Mouse (Mus musculus): ENCODE measurements around the gene Slc7a8. TPM values are rescaled to one million over a fixed set of nuclear protein-coding genes. Genes with fewer than 3 reads are reported as not detected.
"Not testable (repeated sequence)": the region's sequence is repeated elsewhere in the genome, so short reads cannot be mapped to it uniquely, and the experiment has no call there.

Slc7a8 gene
- polyA plus RNA-seq, 1 experiment from 2014 or later, result 5.0 TPM

DNA sequence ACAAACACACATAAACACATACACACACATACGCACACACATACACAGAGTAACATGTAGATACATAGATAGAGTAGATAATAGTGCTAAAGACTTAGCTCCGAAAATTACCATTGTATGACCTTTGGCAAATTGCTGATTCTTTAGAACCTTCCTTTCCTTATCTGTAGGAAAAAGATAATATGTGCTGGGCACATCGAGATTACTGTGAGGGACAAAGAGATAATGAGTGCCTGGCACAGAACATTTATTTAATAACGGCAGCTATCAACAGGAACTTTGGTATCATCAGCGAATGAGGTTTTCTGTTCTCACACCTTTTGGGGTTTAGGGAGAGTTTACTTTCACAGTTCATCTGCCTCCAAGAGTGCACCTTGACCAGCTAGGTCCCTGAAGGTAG is 5.0 kb downstream of the Slc7a8 start:
- no peak for ATAC-seq (ENCODE audit: insufficient number of reproducible peaks, low FRiP score, low TSS enrichment, low read depth)
- Histone ChIP-seq H3K4me3 (no peak overlapping the region), H3K4me2 (no peak overlapping the region), H3K36me3 (no peaks in the 10 kb centered on the region), H3K27ac (no peak overlapping the region), H3K4me1 (peaks cover 12% of the 10 kb centered on the region), H3K9ac (no peak overlapping the region), H3K9me3 (no peaks in the 10 kb centered on the region), H3K27me3 (peaks cover 18% of the 10 kb centered on the region)
- 89% methylated on average over 5 of the region's 5 CpGs for WGBS

DNA sequence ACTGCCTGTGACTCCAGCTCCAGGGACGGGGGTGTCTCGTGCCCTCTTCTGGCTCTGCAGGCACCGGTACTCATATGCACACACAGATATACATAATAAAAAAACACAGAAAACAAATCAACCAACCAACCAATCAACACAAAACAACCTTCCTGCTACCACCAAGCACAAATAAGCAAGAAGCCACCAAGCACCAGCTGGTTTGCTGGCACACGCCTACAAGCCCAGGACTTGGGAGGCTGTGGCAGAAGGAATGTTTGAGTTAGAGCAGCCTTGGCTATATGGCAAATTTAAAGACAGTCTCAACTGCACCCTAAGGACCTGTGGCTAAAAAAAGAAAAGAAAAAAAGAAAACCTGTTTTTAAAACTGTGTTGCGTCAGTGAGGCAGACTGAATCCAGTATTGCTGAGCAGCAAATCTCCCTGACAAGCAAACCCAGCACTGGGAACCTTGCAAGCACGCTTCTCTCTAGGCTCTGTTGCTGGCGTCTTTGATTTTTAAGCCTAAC is 6.2 kb downstream of the Slc7a8 start:
- H3K9ac ChIP-seq, result no peak overlapping the region
- no peak overlapping the region for H3K4me2 ChIP-seq
- ATAC-seq (ENCODE audit: insufficient number of reproducible peaks, low FRiP score, low TSS enrichment, low read depth), result no peak
- H3K4me1 ChIP-seq, result 0 out of 2 replicates have a peak, but pooled peaks cover 2% of the 10 kb centered on the region
- H3K27ac ChIP-seq, result no peak overlapping the region
- H3K9me3 ChIP-seq, result no peaks in the 10 kb centered on the region
- WGBS, result 75% methylated on average over 7 of the region's 7 CpGs
- no peaks in the 10 kb centered on the region for H3K36me3 ChIP-seq
- H3K27me3 ChIP-seq, result peaks cover 9% of the 10 kb centered on the region
- no peak overlapping the region for H3K4me3 ChIP-seq

DNA sequence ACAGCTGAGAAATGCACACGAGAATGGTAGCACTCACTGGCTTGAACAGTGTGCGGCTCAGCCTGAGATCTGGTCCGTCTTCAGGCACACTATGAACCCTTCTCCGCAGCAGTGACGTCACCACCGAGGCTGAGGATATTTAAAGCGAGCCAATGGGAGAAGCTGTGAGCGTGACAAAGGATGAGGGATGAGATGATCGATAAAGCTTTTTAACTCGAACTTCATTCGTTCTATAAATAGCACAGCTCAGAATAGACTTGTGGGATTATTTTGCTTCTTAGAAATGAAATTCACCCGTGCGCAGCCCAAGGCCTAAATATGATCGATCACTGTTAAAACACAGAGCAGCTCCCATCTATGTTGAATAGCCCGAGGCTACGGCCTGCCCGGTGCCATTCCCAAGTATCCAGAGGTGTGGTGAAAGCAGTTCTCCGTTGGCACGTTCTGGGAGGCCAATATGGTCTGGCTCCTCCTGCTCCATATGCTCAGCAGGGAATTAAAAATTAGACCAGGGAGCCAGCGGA is 9.4 kb downstream of the Slc7a8 start:
- no peak for ATAC-seq (ENCODE audit: insufficient number of reproducible peaks, low FRiP score, low TSS enrichment, low read depth)
- H3K9ac ChIP-seq, result no peak overlapping the region
- H3K4me1 ChIP-seq, result no peaks in the 10 kb centered on the region
- no peaks in the 10 kb centered on the region for H3K27me3 ChIP-seq
- no peaks in the 10 kb centered on the region for H3K36me3 ChIP-seq
- H3K9me3 ChIP-seq, result no peaks in the 10 kb centered on the region
- no peak overlapping the region for H3K4me2 ChIP-seq
- WGBS, result 77% methylated on average over 20 of the region's 20 CpGs
- H3K27ac ChIP-seq, result no peak overlapping the region
- H3K4me3 ChIP-seq, result no peak overlapping the region

DNA sequence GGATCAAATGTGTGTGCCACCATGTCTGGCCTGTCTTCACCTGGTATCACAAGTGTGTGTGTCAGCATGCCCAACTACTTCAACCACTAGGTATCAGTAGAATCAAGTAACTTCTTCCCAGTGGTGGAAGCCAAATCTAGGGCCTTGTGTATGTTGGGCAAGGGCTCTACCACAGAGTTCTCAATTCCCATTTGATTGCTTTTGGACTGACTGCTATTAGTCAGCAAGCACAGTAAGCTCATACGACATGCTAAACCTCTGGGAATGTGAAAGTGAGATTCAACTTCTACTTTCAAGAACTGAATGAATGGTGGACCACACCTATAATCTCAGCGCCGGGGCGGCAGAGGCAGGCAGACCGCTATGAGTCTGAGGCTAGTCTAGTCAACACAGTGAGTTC is 11.4 kb downstream of the Slc7a8 start:
- Histone ChIP-seq H3K4me1 (no peaks in the 10 kb centered on the region), H3K27ac (no peak overlapping the region), H3K4me2 (no peak overlapping the region), H3K9me3 (no peaks in the 10 kb centered on the region), H3K4me3 (no peak overlapping the region), H3K9ac (no peak overlapping the region), H3K27me3 (no peaks in the 10 kb centered on the region), H3K36me3 (no peaks in the 10 kb centered on the region)
- WGBS, result 94% methylated on average over 5 of the region's 5 CpGs
- no peak for ATAC-seq (ENCODE audit: insufficient number of reproducible peaks, low FRiP score, low TSS enrichment, low read depth)

DNA sequence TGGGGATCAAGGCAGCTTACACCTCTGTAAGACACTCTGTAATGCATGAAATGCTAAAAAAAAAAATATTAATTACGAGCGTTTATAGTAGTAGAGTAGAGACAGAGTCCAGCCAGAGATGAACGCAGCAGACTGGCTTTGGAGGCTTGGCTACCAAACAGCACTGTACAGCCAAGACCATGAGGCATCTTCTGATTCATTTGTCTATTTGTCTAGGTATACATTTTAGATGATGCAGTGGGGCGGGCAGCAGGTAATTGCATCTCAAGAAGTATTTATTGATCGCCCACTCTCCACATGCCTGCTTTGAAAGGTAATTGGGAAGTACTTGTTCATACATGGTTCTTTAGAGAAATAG is 12.7 kb downstream of the Slc7a8 start:
- 86% methylated on average over 5 of the region's 5 CpGs for WGBS
- H3K27me3 ChIP-seq, result no peaks in the 10 kb centered on the region
- H3K4me1 ChIP-seq, result no peaks in the 10 kb centered on the region
- no peak overlapping the region for H3K4me3 ChIP-seq
- H3K36me3 ChIP-seq, result no peaks in the 10 kb centered on the region
- H3K9me3 ChIP-seq, result no peaks in the 10 kb centered on the region
- no peak overlapping the region for H3K27ac ChIP-seq
- no peak for ATAC-seq (ENCODE audit: insufficient number of reproducible peaks, low FRiP score, low TSS enrichment, low read depth)
- no peak overlapping the region for H3K9ac ChIP-seq
- H3K4me2 ChIP-seq, result no peak overlapping the region

DNA sequence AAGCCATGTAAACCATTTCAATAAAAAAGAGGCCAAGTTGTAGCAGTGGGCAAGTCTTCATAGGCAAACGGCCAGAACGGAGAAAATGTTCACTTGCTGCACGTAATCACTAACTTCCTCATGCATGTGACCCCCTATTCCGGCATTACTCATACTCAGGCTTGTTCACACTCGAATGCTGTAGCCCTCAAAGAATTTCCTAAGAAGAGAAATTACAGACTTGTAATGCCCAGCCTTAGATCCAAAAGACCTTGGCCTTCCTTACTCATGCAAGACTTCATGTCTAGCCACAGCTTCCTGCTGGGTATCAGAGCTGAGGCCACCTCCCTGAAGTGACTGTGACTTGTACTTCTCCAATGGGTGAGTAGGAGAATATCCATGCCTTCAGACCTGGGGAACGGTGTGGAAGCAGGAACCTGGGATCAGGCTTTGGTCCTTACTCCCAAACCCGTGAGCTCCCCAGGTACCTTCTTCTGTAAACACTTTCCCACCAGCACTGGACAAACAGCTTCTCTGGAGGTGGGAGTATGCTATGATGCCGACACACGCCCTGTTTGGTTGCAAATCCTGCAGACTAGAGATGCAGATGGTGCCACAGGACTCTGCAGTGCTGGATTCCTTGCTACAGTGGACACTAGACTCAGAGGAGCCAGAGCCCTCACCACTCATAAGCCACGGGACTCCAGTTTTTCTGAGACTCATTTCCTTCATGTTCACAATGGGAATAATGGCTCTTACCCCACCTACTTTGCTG is 13.3 kb downstream of the Slc7a8 start:
- WGBS, result 78% methylated on average over 10 of the region's 10 CpGs
- Histone ChIP-seq H3K9me3 (no peaks in the 10 kb centered on the region), H3K4me3 (no peak overlapping the region), H3K4me2 (no peak overlapping the region), H3K9ac (no peak overlapping the region), H3K27me3 (no peaks in the 10 kb centered on the region), H3K36me3 (no peaks in the 10 kb centered on the region), H3K27ac (no peak overlapping the region), H3K4me1 (no peaks in the 10 kb centered on the region)
- ATAC-seq (ENCODE audit: insufficient number of reproducible peaks, low FRiP score, low TSS enrichment, low read depth), result no peak

DNA sequence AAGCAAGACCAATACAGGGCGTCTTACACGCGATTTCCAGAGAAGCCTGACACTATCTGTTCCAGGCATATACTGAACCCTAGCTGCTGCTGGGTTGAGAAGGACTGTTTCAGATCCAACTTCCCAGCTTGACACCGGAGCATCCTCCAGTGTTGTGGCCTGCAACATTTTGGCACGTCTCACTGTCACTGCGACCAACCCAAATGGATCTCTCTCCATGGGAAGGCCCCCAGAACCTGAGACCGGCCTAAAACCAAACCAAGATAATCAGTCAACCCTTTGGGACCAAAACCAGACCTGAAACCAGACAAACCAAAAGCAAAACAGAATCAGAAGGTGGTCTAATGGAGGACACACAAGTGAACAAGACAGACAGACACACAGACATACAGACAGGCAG is 14.8 kb downstream of the Slc7a8 start:
- not testable (repeated sequence) for H3K4me3 ChIP-seq; H3K27ac ChIP-seq; ATAC-seq (ENCODE audit: insufficient number of reproducible peaks, low FRiP score, low TSS enrichment, low read depth); H3K4me1 ChIP-seq; H3K9me3 ChIP-seq; H3K36me3 ChIP-seq; H3K4me2 ChIP-seq; H3K27me3 ChIP-seq; H3K9ac ChIP-seq
- 95% methylated on average over 7 of the region's 7 CpGs for WGBS

DNA sequence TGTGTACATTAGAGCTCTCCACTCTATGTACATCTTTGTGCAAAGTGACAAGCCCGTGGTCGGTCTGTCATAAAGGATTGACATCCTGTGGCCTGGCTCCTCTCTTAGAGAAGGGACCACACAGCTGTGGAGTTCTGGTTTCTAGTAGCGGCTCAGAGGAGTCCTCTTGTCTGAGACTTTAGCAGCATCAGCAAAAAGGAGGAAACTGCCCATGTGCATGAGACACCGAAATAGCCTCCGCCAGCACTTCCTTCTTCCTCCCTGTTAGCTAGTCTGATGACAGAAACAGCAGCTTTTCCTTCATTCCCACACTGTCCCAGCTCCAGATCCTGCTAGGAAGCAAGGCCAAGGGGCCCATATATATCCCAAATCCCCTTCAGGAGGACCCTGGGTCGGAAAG is 25.4 kb downstream of the Slc7a8 start:
- ATAC-seq (ENCODE audit: insufficient number of reproducible peaks, low FRiP score, low TSS enrichment, low read depth), result no peak
- Histone ChIP-seq H3K4me1 (peaks cover 9% of the 10 kb centered on the region), H3K4me2 (no peak overlapping the region), H3K27me3 (no peaks in the 10 kb centered on the region), H3K4me3 (no peak overlapping the region), H3K36me3 (no peaks in the 10 kb centered on the region), H3K9me3 (no peaks in the 10 kb centered on the region), H3K27ac (no peak overlapping the region), H3K9ac (no peak overlapping the region)
- 73% methylated on average over 6 of the region's 6 CpGs for WGBS

DNA sequence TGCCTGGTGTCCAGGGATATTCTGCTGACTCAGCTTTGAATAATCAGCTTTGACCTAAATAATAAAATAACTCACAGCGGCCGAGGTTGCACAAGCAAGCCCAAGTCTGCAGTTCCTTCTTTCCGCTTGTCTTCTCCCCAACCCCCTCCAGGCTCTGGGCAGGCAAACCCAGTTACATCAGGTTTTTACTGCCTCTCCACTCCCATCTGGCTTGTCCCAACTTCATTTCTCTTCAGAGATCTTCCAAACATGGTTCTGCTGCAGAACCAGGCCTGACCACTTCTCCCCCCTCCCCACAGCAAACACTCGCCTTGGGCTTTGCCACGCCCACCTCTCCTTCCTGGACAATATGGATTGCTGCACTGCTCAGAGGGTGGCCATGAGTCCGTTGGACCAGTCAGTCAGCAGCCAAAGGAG is 27.1 kb downstream of the Slc7a8 start:
- Histone ChIP-seq H3K4me2 (no peak overlapping the region), H3K4me1 (peaks cover 9% of the 10 kb centered on the region), H3K4me3 (no peak overlapping the region), H3K36me3 (no peaks in the 10 kb centered on the region), H3K27me3 (no peaks in the 10 kb centered on the region), H3K9ac (no peak overlapping the region), H3K9me3 (no peaks in the 10 kb centered on the region), H3K27ac (peak overlapping the region; percentile 23; the same call in 1 of the 2 replicates)
- ATAC-seq (ENCODE audit: insufficient number of reproducible peaks, low FRiP score, low TSS enrichment, low read depth), result peak; percentile 62
- WGBS, result 22% methylated on average over 6 of the region's 6 CpGs

DNA sequence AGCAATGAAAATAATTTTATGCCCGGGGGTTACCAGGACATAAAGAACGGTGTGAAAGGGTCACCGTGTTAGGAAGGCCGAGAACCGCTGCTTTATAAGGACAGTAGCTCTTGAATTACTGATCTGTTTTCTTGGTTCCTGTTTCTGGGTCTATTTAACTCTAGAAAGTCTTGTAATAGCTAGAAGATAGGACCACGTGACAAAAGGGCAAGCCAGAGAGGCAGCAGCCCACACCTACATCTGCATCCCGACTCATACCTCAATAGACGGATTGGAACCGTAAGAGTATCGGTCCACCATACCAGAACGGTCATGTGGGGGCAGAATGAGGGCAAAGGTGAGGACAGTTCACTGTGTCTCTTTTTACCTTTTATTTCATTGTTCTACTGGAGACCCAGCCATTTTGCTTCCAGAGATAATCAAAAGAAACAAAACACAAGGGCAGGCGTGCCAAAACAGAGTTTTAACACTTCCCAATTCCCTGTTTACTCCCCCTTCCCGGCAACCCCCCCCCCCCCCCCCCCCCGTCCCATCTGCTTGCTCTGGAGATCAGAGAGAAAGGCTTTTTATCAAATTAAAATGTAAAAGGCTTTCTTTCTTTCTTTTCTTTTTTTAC is 27.7 kb downstream of the Slc7a8 start:
- 67% methylated on average over 14 of the region's 14 CpGs for whole genome bisulfite sequencing
- H3K4me3 ChIP-seq, result no peak overlapping the region
- H3K9ac ChIP-seq, result no peak overlapping the region
- H3K36me3 ChIP-seq, result no peaks in the 10 kb centered on the region
- H3K27me3 ChIP-seq, result no peaks in the 10 kb centered on the region
- ATAC-seq (ENCODE audit: insufficient number of reproducible peaks, low FRiP score, low TSS enrichment, low read depth), result no peak
- 0 out of 2 replicates have a peak overlapping the region, but pooled peaks have one; percentile 23 for H3K27ac ChIP-seq
- H3K4me1 ChIP-seq, result peaks cover 9% of the 10 kb centered on the region
- H3K9me3 ChIP-seq, result no peaks in the 10 kb centered on the region
- no peak overlapping the region for H3K4me2 ChIP-seq

DNA sequence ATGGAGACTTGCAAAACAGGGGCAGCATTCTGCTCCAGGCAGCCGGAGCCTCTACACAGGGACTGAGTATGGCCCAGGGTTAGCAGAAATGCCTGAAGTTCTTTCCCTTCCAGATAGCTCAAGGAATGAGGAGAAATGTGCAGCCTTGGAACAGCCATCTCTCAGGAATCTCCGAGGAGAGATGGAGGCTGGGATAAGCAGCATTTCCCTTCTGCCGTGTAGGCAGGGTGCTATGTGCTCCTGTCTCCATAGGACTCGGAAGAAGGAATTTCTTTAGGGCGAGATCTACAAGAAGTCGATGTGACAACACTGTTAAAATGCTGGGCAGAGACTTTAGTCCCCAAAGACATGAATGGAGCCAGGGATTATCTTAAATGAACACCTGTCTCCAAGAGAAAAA is 28.8 kb downstream of the Slc7a8 start:
- Histone ChIP-seq H3K36me3 (no peaks in the 10 kb centered on the region), H3K27me3 (no peaks in the 10 kb centered on the region), H3K4me3 (no peak overlapping the region), H3K9ac (no peak overlapping the region), H3K9me3 (no peaks in the 10 kb centered on the region), H3K4me1 (peaks cover 9% of the 10 kb centered on the region), H3K27ac (no peak overlapping the region), H3K4me2 (no peak overlapping the region)
- WGBS, result 71% methylated on average over 6 of the region's 6 CpGs
- no peak for ATAC-seq (ENCODE audit: insufficient number of reproducible peaks, low FRiP score, low TSS enrichment, low read depth)

DNA sequence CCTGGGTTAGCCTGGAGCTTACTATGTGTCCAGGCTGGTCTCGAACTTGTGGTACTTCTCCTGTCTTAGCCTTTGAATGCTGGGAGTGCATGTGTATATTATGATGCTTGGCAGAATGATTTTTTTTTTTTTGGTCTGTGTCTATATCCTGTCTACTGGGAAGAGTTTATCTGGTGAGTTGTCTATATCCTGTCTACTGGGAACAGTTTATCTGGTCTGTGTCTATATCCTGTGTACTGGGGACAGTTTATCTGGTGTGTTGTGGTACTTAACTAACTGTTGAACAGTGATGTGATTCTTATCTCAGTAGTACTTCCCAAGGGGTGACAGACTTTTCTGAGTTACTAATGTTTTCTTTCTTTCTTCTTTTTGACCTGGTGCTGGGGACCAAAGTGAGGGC is 30.0 kb downstream of the Slc7a8 start:
- Histone ChIP-seq H3K4me2 (no peak overlapping the region), H3K27me3 (no peaks in the 10 kb centered on the region), H3K4me1 (peaks cover 9% of the 10 kb centered on the region), H3K4me3 (no peak overlapping the region), H3K36me3 (no peaks in the 10 kb centered on the region), H3K27ac (no peak overlapping the region), H3K9ac (no peak overlapping the region), H3K9me3 (no peaks in the 10 kb centered on the region)
- no peak for ATAC-seq (ENCODE audit: insufficient number of reproducible peaks, low FRiP score, low TSS enrichment, low read depth)
- whole genome bisulfite sequencing, result 89% methylated on average over 1 of the region's 1 CpGs

All from limb, embryonic 15.5 days (tissue).